Mouse (Mus musculus): ENCODE measurements around the gene Blm. TPM values are rescaled to one million over a fixed set of nuclear protein-coding genes. Genes with fewer than 3 reads are reported as not detected.

Blm gene
- polyA plus RNA-seq, 2 experiments, result 19.8 to 24.8 TPM

DNA sequence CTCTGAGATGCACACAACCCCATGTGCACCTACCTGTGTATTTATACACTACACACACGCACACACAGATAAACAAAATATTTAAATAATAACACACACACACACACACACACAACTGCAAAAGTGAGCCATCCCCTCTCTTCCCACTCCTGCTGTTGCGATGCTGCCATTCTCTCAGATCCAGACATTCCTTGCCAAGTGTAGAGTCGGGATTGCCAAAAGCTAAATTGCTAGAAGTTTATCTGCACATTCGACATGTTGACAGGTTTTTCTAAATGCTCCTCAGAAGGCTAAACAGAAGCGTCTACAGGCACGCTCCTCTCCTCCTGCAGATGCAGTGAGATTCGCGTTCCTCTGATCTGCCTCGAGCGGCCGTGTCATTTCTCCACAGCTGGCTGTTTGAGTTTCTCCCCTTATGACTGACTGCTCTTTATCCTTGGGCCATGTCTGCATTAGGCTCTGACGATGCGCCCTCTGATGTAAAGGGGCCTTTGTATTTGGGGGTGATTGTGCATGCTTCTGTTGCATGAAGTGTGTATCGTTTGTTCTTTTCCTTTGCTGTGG is 42.6 kb upstream of the Blm start:
- no peak for ATAC-seq (ENCODE audit: insufficient read depth)
- no peak overlapping the region for H3K9ac ChIP-seq (replicated peaks)
- H3K4me1 ChIP-seq (replicated peaks; ENCODE audit: control insufficient read depth in 2 of 2, insufficient read depth in 2 of 2, low read length in 1 of 2), result peaks cover 0 to 2% of the 10 kb centered on the region in 2 experiments; a peak in 1 of 4 replicates
- no peaks in the 10 kb centered on the region for H3K9me3 ChIP-seq (ENCODE audit: control insufficient read depth, low read length)
- TF ChIP-seq CTCF (IDR thresholded peaks at IDR 0.05; ENCODE audit: low read depth), result no peak
- TF ChIP-seq EP300 (IDR thresholded peaks at IDR 0.05; ENCODE audit: low read depth), result no peak
- WGBS (ENCODE audit: insufficient replicate concordance), result 67% methylated on average over 14 of the region's 14 CpGs
- no peaks in the 10 kb centered on the region for H3K27me3 ChIP-seq (ENCODE audit: control insufficient read depth, insufficient read depth, low read length)
- no peak overlapping the region for H3K27ac ChIP-seq
- no peak overlapping the region for H3K4me3 ChIP-seq (ENCODE audit: insufficient read depth in 1 of 2, low read depth in 2 of 2, low read length in 2 of 2)
- H3K36me3 ChIP-seq (replicated peaks; ENCODE audit: control insufficient read depth, insufficient read depth, low read depth), result no peaks in the 10 kb centered on the region
- DNase-seq (ENCODE audit: low read depth in 3 of 3, low spot score in 3 of 3), result no peak
- H3K4me2 ChIP-seq (ENCODE audit: low read depth), result no peak overlapping the region

DNA sequence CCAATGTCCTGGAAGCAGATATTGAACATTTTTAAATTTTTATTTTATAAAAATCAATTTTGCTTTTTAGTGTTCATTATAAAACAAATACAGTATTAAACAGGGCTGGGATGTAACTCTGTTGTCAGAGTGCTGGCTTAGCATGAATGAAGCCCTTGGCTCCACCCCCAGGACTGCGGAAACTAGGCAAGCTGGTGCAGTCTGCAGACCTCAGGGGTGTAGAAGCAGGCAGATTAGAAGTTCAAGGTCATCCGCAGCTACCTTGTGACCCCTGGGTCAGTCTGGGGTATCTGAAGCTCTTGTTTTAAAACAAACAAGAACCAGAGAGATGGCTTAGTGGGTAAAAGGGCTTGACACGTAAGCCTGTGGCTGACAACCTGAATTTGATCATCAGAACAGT is 41.7 kb upstream of the Blm start:
- H3K4me1 ChIP-seq (replicated peaks; ENCODE audit: control insufficient read depth in 2 of 2, insufficient read depth in 2 of 2, low read length in 1 of 2), result peaks cover 0 to 2% of the 10 kb centered on the region in 2 experiments; a peak in 1 of 4 replicates
- DNase-seq (ENCODE audit: low read depth in 3 of 3, low spot score in 3 of 3) (no peak), ATAC-seq (ENCODE audit: insufficient read depth) (no peak)
- no peak overlapping the region for H3K9ac ChIP-seq (replicated peaks)
- no peak overlapping the region for H3K4me3 ChIP-seq (ENCODE audit: insufficient read depth in 1 of 2, low read depth in 2 of 2, low read length in 2 of 2)
- TF ChIP-seq EP300 (IDR thresholded peaks at IDR 0.05; ENCODE audit: low read depth) (no peak), CTCF (IDR thresholded peaks at IDR 0.05; ENCODE audit: low read depth) (no peak)
- H3K36me3 ChIP-seq (replicated peaks; ENCODE audit: control insufficient read depth, insufficient read depth, low read depth), result no peaks in the 10 kb centered on the region
- no peak overlapping the region for H3K4me2 ChIP-seq (ENCODE audit: low read depth)
- no peaks in the 10 kb centered on the region for H3K9me3 ChIP-seq (ENCODE audit: control insufficient read depth, low read length)
- 55% methylated on average over 3 of the region's 3 CpGs for whole genome bisulfite sequencing (ENCODE audit: insufficient replicate concordance)
- no peak overlapping the region for H3K27ac ChIP-seq
- no peaks in the 10 kb centered on the region for H3K27me3 ChIP-seq (ENCODE audit: control insufficient read depth, insufficient read depth, low read length)

DNA sequence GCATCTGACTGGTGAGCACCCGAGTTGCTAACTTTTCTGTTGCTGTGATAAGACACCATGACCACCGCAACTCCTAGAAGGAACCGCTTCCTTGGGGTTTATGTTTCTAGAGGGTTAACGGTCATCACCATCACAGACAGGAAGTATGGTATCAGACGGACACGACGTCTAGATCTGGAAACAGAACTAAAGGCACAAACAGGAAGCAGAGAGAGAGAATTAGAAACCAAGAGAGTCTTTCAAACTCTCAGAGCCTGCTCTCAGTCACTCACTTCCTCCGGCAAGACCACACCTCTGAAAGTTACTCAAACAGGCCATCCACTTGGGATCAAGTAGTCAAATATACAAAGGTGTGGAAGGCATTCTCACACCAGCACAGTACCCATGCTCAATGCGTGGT is 40.8 kb upstream of the Blm start:
- Histone ChIP-seq H3K27ac (no peak overlapping the region), H3K27me3 (ENCODE audit: control insufficient read depth, insufficient read depth, low read length) (no peaks in the 10 kb centered on the region), H3K4me2 (ENCODE audit: low read depth) (no peak overlapping the region), H3K4me1 (replicated peaks; ENCODE audit: control insufficient read depth in 2 of 2, insufficient read depth in 2 of 2, low read length in 1 of 2) (peaks cover 0 to 2% of the 10 kb centered on the region in 2 experiments; a peak in 1 of 4 replicates), H3K4me3 (ENCODE audit: insufficient read depth in 1 of 2, low read depth in 2 of 2, low read length in 2 of 2) (no peak overlapping the region), H3K36me3 (replicated peaks; ENCODE audit: control insufficient read depth, insufficient read depth, low read depth) (no peaks in the 10 kb centered on the region), H3K9me3 (ENCODE audit: control insufficient read depth, low read length) (no peaks in the 10 kb centered on the region), H3K9ac (replicated peaks) (no peak overlapping the region)
- DNase-seq (ENCODE audit: low read depth in 3 of 3, low spot score in 3 of 3) (no peak), ATAC-seq (ENCODE audit: insufficient read depth) (no peak)
- WGBS (ENCODE audit: insufficient replicate concordance), result 15% methylated on average over 9 of the region's 9 CpGs
- TF ChIP-seq EP300 (IDR thresholded peaks at IDR 0.05; ENCODE audit: low read depth) (no peak), CTCF (IDR thresholded peaks at IDR 0.05; ENCODE audit: low read depth) (no peak)

DNA sequence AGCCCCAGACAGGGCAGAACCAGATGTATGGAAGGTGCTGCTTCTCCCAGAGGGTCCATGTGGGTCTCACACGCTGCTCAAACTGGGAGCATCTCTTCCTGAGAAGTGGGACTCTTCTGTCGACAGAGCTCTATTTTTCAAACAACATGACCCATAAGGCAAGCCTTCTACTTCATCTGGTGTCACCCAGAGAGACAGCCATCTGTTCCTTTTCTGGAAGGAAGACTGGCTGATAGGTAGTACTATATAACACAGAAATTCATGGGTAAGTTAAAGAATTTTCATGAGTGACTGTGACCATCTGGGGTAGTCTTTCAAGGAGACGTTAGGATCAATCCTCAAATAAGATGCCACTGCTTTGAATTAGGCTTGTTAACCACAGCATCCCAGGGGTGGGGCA is 38.2 kb upstream of the Blm start:
- Histone ChIP-seq H3K9me3 (ENCODE audit: control insufficient read depth, low read length) (no peaks in the 10 kb centered on the region), H3K27me3 (ENCODE audit: control insufficient read depth, insufficient read depth, low read length) (no peaks in the 10 kb centered on the region), H3K9ac (replicated peaks) (no peak overlapping the region), H3K27ac (no peak overlapping the region), H3K4me2 (ENCODE audit: low read depth) (no peak overlapping the region), H3K36me3 (replicated peaks; ENCODE audit: control insufficient read depth, insufficient read depth, low read depth) (no peaks in the 10 kb centered on the region), H3K4me3 (ENCODE audit: insufficient read depth in 1 of 2, low read depth in 2 of 2, low read length in 2 of 2) (no peak overlapping the region), H3K4me1 (replicated peaks; ENCODE audit: control insufficient read depth in 2 of 2, insufficient read depth in 2 of 2, low read length in 1 of 2) (peaks cover 0 to 2% of the 10 kb centered on the region in 2 experiments; a peak in 1 of 4 replicates)
- WGBS (ENCODE audit: insufficient replicate concordance), result 45% methylated on average over 3 of the region's 3 CpGs
- TF ChIP-seq EP300 (IDR thresholded peaks at IDR 0.05; ENCODE audit: low read depth) (no peak), CTCF (IDR thresholded peaks at IDR 0.05; ENCODE audit: low read depth) (no peak)
- ATAC-seq (ENCODE audit: insufficient read depth), result no peak
- no peak for DNase-seq (ENCODE audit: low read depth in 3 of 3, low spot score in 3 of 3)

DNA sequence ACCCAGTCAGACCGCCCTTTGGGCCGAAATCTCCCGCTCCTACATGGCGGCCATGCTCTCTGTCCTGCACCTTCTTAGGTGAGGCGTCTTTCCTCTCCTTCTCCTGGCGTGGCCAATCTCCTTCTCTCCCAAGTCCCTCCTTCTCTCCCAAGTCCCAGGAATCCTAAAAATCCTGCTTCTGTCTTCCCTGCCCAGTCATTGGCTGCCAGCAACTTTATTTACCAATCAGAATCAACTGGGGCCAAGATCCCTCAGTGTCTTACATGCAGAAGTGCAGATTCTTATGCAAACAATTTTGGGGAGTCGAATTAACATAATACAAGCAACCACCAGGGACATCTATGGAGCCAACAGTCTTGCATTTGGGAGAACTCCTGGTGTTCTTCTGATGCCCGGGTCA is 33.1 kb upstream of the Blm start:
- Histone ChIP-seq H3K4me2 (ENCODE audit: low read depth) (no peak overlapping the region), H3K27me3 (ENCODE audit: control insufficient read depth, insufficient read depth, low read length) (no peaks in the 10 kb centered on the region), H3K9me3 (ENCODE audit: control insufficient read depth, low read length) (no peaks in the 10 kb centered on the region), H3K27ac (no peak overlapping the region), H3K4me1 (replicated peaks; ENCODE audit: control insufficient read depth in 2 of 2, insufficient read depth in 2 of 2, low read length in 1 of 2) (no peaks in the 10 kb centered on the region), H3K36me3 (replicated peaks; ENCODE audit: control insufficient read depth, insufficient read depth, low read depth) (no peaks in the 10 kb centered on the region), H3K9ac (replicated peaks) (no peak overlapping the region), H3K4me3 (ENCODE audit: insufficient read depth in 1 of 2, low read depth in 2 of 2, low read length in 2 of 2) (no peak overlapping the region)
- no peak for TF ChIP-seq EP300 (IDR thresholded peaks at IDR 0.05; ENCODE audit: low read depth)
- no peak for TF ChIP-seq CTCF (IDR thresholded peaks at IDR 0.05; ENCODE audit: low read depth)
- 73% methylated on average over 8 of the region's 8 CpGs for WGBS (ENCODE audit: insufficient replicate concordance)
- DNase-seq (ENCODE audit: low read depth in 3 of 3, low spot score in 3 of 3) (no peak), ATAC-seq (ENCODE audit: insufficient read depth) (no peak)
